Mouse (Mus musculus): ENCODE results near the gene Ackr4. TPM values are rescaled to one million over a fixed set of nuclear protein-coding genes. Genes with fewer than 3 reads are reported as not detected.
A peak's percentile ranks its signal among the peaks of the same experiment; 100 is the strongest.

The Ackr4 gene
- polyA plus RNA-seq, 1 experiment, result 0.14 TPM

DNA sequence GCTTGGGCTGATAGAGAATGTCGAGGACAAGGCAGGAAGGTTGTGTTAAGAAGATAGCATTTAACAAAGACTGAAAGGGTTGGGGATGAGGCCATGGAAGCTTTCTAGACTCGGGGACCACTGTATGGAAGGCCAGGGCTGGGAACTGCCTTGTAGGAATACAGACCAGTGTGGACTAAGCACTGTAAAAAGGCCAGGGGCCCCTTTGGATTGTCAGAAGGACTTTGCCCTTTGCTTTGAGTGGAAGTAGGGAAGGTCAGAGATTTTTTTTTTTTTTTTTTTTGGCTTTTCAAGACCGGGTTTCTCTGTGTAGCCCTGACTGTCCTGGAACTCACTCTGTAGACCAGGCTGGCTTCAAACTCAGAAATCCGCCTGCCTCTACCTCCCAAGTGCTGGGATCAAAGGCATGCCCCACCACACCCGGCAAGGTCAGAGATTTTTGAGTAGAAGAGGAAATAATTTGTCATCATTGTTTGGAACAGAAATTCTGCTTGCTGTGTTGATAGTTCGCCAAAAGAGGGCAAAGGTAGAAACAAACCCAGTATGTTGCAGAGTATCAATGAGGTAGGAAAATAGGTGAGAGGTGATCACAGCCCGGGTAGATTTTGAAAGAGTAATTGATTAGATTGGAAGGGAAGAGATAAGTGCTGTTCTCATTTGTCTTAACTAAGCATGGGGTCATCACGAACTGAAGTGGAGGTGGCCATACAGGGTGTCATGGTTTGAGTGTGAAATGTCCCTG is 55.7 kb downstream of the Ackr4 start:
- Histone ChIP-seq H3K36me3 (ENCODE audit: control insufficient read depth, insufficient read depth) (no peaks in the 10 kb centered on the region), H3K79me2 (ENCODE audit: control insufficient read depth, insufficient read depth) (no peaks in the 10 kb centered on the region), H3K4me3 (ENCODE audit: insufficient read depth, poor library complexity, severe bottlenecking) (no peak overlapping the region), H3K27me3 (ENCODE audit: control insufficient read depth, insufficient read depth, insufficient read length) (no peaks in the 10 kb centered on the region), H3ac (ENCODE audit: control insufficient read depth, insufficient read length, low read depth) (no peak overlapping the region), H3K79me3 (ENCODE audit: low read depth) (no peaks in the 10 kb centered on the region)
- TF ChIP-seq CTCF (IDR thresholded peaks at IDR 0.05; ENCODE audit: control insufficient read depth, insufficient read depth, insufficient read length) (no peak), MYOD1 (IDR thresholded peaks at IDR 0.05; ENCODE audit: control insufficient read depth, insufficient read length, low read depth) (no peak), MAX (IDR thresholded peaks at IDR 0.05) (no peak), USF1 (IDR thresholded peaks at IDR 0.05; ENCODE audit: low read depth) (no peak), FOSL1 (IDR thresholded peaks at IDR 0.05; ENCODE audit: insufficient read depth, low read length, poor library complexity, severe bottlenecking) (no peak), CEBPB (IDR thresholded peaks at IDR 0.05; ENCODE audit: low read depth) (no peak), MYOG (IDR thresholded peaks at IDR 0.05; ENCODE audit: control insufficient read depth, extremely low read depth, insufficient read length) (no peak)

DNA sequence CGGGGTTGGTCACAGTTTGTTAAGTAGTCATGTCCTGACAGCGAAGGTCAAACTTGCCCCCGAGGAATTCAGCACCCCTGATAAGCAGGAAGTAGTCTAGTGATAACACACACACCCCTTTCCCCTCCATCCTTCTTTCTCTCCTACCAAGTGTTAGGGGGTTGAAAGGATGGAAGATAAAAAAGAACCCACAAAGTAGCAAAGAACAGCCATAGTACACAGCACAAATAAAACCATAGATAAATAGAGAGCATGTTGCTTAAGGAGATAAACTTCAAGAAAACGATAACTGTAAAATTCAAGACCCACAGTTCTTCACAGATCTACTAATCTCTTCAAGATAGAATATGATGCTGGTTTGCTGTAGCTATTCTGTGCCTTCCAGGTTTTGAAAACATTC is 56.5 kb downstream of the Ackr4 start:
- Histone ChIP-seq H3K27me3 (ENCODE audit: control insufficient read depth, insufficient read depth, insufficient read length) (no peaks in the 10 kb centered on the region), H3K4me3 (ENCODE audit: insufficient read depth, poor library complexity, severe bottlenecking) (no peak overlapping the region), H3K36me3 (ENCODE audit: control insufficient read depth, insufficient read depth) (no peaks in the 10 kb centered on the region), H3K79me3 (ENCODE audit: low read depth) (no peaks in the 10 kb centered on the region), H3ac (ENCODE audit: control insufficient read depth, insufficient read length, low read depth) (no peak overlapping the region), H3K79me2 (ENCODE audit: control insufficient read depth, insufficient read depth) (no peaks in the 10 kb centered on the region)
- TF ChIP-seq MYOD1 (IDR thresholded peaks at IDR 0.05; ENCODE audit: control insufficient read depth, insufficient read length, low read depth), result no peak
- TF ChIP-seq USF1 (IDR thresholded peaks at IDR 0.05; ENCODE audit: low read depth), result no peak
- no peak for TF ChIP-seq MYOG (IDR thresholded peaks at IDR 0.05; ENCODE audit: control insufficient read depth, extremely low read depth, insufficient read length)
- no peak for TF ChIP-seq CEBPB (IDR thresholded peaks at IDR 0.05; ENCODE audit: low read depth)
- no peak for TF ChIP-seq MAX (IDR thresholded peaks at IDR 0.05)
- no peak for TF ChIP-seq CTCF (IDR thresholded peaks at IDR 0.05; ENCODE audit: control insufficient read depth, insufficient read depth, insufficient read length)
- TF ChIP-seq FOSL1 (IDR thresholded peaks at IDR 0.05; ENCODE audit: insufficient read depth, low read length, poor library complexity, severe bottlenecking), result no peak

DNA sequence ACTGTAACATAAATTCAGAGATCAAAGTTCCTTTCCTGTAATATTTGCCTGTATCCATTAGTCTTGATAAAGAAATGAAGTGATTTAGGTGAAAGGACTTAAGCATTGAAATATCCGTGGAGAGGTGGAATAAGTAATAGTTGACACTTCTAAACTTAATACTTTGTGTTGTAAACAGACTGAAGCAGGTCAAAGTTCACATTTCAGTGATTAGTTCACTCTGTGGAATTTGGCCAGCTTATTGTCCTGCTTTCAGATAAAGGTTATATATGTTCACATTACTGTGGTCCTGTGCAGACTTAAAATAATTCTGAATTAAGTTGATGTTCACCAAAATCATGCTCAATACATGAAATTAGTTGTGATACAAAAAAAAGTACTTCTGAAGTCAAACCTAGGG is 62.2 kb downstream of the Ackr4 start:
- Histone ChIP-seq H3K27me3 (ENCODE audit: control insufficient read depth, insufficient read depth, insufficient read length) (no peaks in the 10 kb centered on the region), H3K4me3 (ENCODE audit: insufficient read depth, poor library complexity, severe bottlenecking) (no peak overlapping the region), H3K79me2 (ENCODE audit: control insufficient read depth, insufficient read depth) (peaks cover 28% of the 10 kb centered on the region), H3K79me3 (ENCODE audit: low read depth) (peaks cover 13% of the 10 kb centered on the region), H3K36me3 (ENCODE audit: control insufficient read depth, insufficient read depth) (no peaks in the 10 kb centered on the region), H3ac (ENCODE audit: control insufficient read depth, insufficient read length, low read depth) (no peak overlapping the region)
- TF ChIP-seq CTCF (IDR thresholded peaks at IDR 0.05; ENCODE audit: control insufficient read depth, insufficient read depth, insufficient read length), result no peak

DNA sequence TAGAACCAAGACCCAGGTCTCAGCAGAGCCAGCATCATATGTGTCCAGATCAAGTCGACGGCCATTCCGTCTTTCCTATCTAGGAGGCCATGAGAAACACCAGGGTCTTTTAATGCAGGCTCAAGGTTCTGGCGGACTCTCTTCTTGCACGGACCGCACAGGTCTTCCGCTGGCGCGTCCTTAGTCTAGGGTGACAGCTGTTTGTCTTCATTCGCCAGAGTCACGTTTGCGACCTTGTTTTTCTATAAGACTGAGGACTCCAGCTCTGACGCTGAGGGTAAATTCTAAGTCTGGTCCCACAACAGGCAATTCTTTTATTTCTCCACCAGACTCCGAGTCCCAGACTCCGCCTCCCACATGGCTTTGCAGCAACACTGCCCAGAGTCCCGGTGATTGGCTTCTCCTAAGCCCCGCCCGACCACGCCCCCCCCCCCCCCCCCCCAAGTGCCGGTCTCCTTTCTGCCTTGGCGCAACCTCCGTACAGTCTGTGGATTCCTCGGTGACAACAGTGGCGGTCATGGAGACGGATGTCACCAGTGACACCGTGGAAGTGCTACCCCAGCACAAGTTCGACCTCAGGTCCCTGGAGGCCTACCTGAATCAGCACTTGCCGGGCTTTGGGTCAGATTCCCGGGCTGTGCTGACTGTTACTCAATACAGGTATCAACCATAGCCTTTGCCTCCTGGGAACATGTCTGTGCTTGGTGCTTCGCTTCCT is 63.3 kb downstream of the Ackr4 start, which contains the start of gene Acad11:
Acad11 (plus strand) TSS at position 134 of the 718 bp plus-strand sequence.
- H3K36me3 ChIP-seq (ENCODE audit: control insufficient read depth, insufficient read depth), result peaks cover under 1% of the 10 kb centered on the region
- H3K79me2 ChIP-seq (ENCODE audit: control insufficient read depth, insufficient read depth), result peaks cover 28% of the 10 kb centered on the region
- H3ac ChIP-seq (ENCODE audit: control insufficient read depth, insufficient read length, low read depth), result peak within 1 kb of the TSS; percentile 97
- TF ChIP-seq USF1 (IDR thresholded peaks at IDR 0.05; ENCODE audit: low read depth) (no peak), CTCF (IDR thresholded peaks at IDR 0.05; ENCODE audit: control insufficient read depth, insufficient read depth, insufficient read length) (no peak), FOSL1 (IDR thresholded peaks at IDR 0.05; ENCODE audit: insufficient read depth, low read length, poor library complexity, severe bottlenecking) (no peak), CEBPB (IDR thresholded peaks at IDR 0.05; ENCODE audit: low read depth) (no peak), MYOD1 (IDR thresholded peaks at IDR 0.05; ENCODE audit: control insufficient read depth, insufficient read length, low read depth) (no peak), MYOG (IDR thresholded peaks at IDR 0.05; ENCODE audit: control insufficient read depth, extremely low read depth, insufficient read length) (no peak), MAX (IDR thresholded peaks at IDR 0.05) (no peak)
- no peaks in the 10 kb centered on the region for H3K27me3 ChIP-seq (ENCODE audit: control insufficient read depth, insufficient read depth, insufficient read length)
- H3K4me3 ChIP-seq (ENCODE audit: insufficient read depth, poor library complexity, severe bottlenecking), result peak within 1 kb of the TSS; percentile 92
- H3K79me3 ChIP-seq (ENCODE audit: low read depth), result peaks cover 13% of the 10 kb centered on the region

DNA sequence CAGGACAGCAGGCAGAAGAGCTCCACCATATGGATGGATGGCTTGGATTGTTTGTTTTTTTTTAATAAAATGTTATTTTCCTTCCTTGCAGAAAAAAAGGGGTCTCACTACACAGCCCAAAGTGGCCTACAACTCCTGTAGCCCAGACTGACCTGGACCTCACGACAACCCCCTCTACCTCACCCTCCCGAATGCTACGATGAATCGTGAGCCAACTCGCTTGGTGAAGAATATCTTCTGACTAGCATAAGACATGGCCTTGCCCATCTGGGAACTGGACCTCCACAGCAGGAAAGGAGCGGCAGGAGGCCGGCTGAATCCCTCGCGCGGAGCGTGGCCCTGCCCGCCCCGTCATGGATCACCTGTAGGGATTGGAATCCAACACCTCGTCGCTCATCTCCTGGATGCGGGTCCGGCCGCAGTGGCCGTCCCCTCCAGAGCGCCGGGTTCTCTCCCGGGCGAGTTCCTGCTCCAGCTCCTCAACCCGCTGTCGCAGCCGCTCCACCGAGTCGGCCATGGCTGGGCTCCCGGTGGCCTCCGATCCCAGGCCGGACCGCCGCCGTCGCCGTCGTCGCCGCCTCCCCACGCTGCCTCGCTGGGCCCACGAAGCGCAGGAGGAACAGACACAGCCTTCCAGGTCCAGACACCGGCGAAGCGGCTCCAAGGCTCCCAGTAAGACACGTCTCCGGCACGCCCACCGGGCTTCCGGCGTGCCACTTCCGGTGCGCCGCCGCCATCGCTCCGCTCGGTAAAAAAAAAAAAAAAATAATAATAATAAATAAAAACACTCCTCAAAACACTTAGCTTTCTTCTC is 64.1 kb downstream of the Ackr4 start, which contains the start of gene Uba5:
Uba5 (minus strand) TSS at position 705 of the 814 bp plus-strand sequence.
- Histone ChIP-seq H3K79me2 (ENCODE audit: control insufficient read depth, insufficient read depth) (peaks cover 28% of the 10 kb centered on the region), H3K79me3 (ENCODE audit: low read depth) (peaks cover 13% of the 10 kb centered on the region), H3K36me3 (ENCODE audit: control insufficient read depth, insufficient read depth) (peaks cover 6% of the 10 kb centered on the region), H3K27me3 (ENCODE audit: control insufficient read depth, insufficient read depth, insufficient read length) (no peaks in the 10 kb centered on the region), H3ac (ENCODE audit: control insufficient read depth, insufficient read length, low read depth) (peak within 1 kb of the TSS; percentile 97), H3K4me3 (ENCODE audit: insufficient read depth, poor library complexity, severe bottlenecking) (peak within 1 kb of the TSS; percentile 92)
- TF ChIP-seq CEBPB (IDR thresholded peaks at IDR 0.05; ENCODE audit: low read depth) (no peak), MYOG (IDR thresholded peaks at IDR 0.05; ENCODE audit: control insufficient read depth, extremely low read depth, insufficient read length) (no peak), MYOD1 (IDR thresholded peaks at IDR 0.05; ENCODE audit: control insufficient read depth, insufficient read length, low read depth) (no peak), FOSL1 (IDR thresholded peaks at IDR 0.05; ENCODE audit: insufficient read depth, low read length, poor library complexity, severe bottlenecking) (no peak), MAX (IDR thresholded peaks at IDR 0.05) (no peak), CTCF (IDR thresholded peaks at IDR 0.05; ENCODE audit: control insufficient read depth, insufficient read depth, insufficient read length) (no peak), USF1 (IDR thresholded peaks at IDR 0.05; ENCODE audit: low read depth) (no peak)
